Mouse (Mus musculus) bone marrow macrophage, adult 2 months (primary cell): ENCODE results near the gene Retreg1.

ENCODE experiments used
- CTCF ChIP-seq: IDR thresholded peaks from 2 replicates; pipeline ENCODE4 v1.5.1; 2012; ENCODE audit warnings: low read depth, mild to moderate bottlenecking, low read length, moderate library complexity
- POLR2A ChIP-seq: IDR thresholded peaks from 2 replicates; pipeline ENCODE4 v1.6.1; 2012; ENCODE audit warnings: mild to moderate bottlenecking, low read depth, low read length, borderline replicate concordance

- no peak for TF ChIP-seq CTCF
- TF ChIP-seq POLR2A, result no peak
Observed at GRCm38 (mm10) chr15:25946482-25946881, 103.5 kb downstream of the Retreg1 start.
